Mouse (Mus musculus) adrenal gland, postnatal 10 days (tissue): Measurements from ENCODE around the gene Arpc2. TPM values are rescaled to one million over a fixed set of nuclear protein-coding genes. Genes with fewer than 3 reads are reported as not detected.

Experiments used
- DNase-seq: peaks from one replicate; pipeline ENCODE4 v3.0.0; 2021; ENCODE audit warnings: mixed read lengths
- microRNA-seq: library from miRNA; unstranded; fragments of <30 nt; microRNA quantifications from one replicate; pipeline ENCODE4 v1.2.0, GENCODE M21; 2021
- total RNA-seq, 2 experiments: library from RNA; stranded (reverse); gene quantifications; 2 replicates each; pipeline ENCODE4 v1.2.3; 2021

Arpc2 gene
- total RNA-seq, 2 experiments from 2014 or later, result 186 TPM

- DNase-seq, result no peak
These were observed 66.3 kb downstream of the Arpc2 start for GRCm38 (mm10) chr1:74302229-74302628.

GRCm38 (mm10) chr1:74302835-74303234 lies 67.0 kb downstream of the Arpc2 start:
- DNase-seq, result no peak

GRCm38 (mm10) chr1:74303509-74304338 lies 67.8 kb downstream of the Arpc2 start:
- peak; percentile 89 for DNase-seq

- no peak for DNase-seq
These were observed 68.5 kb downstream of the Arpc2 start for GRCm38 (mm10) chr1:74304339-74304790.

GRCm38 (mm10) chr1:74304946-74305345 lies 69.1 kb downstream of the Arpc2 start:
- DNase-seq, result no peak

GRCm38 (mm10) chr1:74305522-74305921 lies 69.6 kb downstream of the Arpc2 start, which contains the start of gene Tmbim1:
Gene Tmbim1 (minus strand): TSS chr1:74305622.
- DNase-seq, result no peak

- DNase-seq, result no peak
These were observed 71.3 kb downstream of the Arpc2 start for GRCm38 (mm10) chr1:74307146-74307545.

- DNase-seq, result no peak
These were observed 72.4 kb downstream of the Arpc2 start for GRCm38 (mm10) chr1:74308001-74308964.

- DNase-seq, result no peak
These were observed 73.9 kb downstream of the Arpc2 start for GRCm38 (mm10) chr1:74309767-74310166.

- peak; percentile 74 for DNase-seq
These were observed 77.3 kb downstream of the Arpc2 start for GRCm38 (mm10) chr1:74313049-74313692.

- no peak for DNase-seq
These were observed 78.9 kb downstream of the Arpc2 start for GRCm38 (mm10) chr1:74314796-74315195.

GRCm38 (mm10) chr1:74316114-74316827 lies 80.4 kb downstream of the Arpc2 start:
- no peak for DNase-seq

Small RNAs within 50 kb of the gene (microRNA-seq; reads per million reads assigned to microRNA genes)
- gene Mir1928, result not detected

Other genes starting within 250 kb of the Arpc2 start
- 100 to 1,000 TPM; 284 to 309 TPM for gene Tns1, start 111.6 kb upstream of the Arpc2 start, total RNA-seq
- gene Rufy4, start 110.5 kb upstream of the Arpc2 start, total RNA-seq, result 1 to 10 TPM; 3.4 to 4.3 TPM
- 1 to 10 TPM in 1 of 2 experiments, under 1 TPM in 1; 0.48 to 1.6 TPM for gene Cxcr2, start 82.1 kb upstream of the Arpc2 start, total RNA-seq
- gene Cxcr1, start 41.5 kb upstream of the Arpc2 start, total RNA-seq, result not detected
- gene Gpbar1, start 42.5 kb downstream of the Arpc2 start, total RNA-seq, result under 1 TPM in 1 of 2 experiments, not detected in 1; 0.24 TPM
- 100 to 1,000 TPM; 151 to 159 TPM for gene Aamp, start 48.7 kb downstream of the Arpc2 start, total RNA-seq
- gene Pnkd, start 48.8 kb downstream of the Arpc2 start, total RNA-seq, result 100 to 1,000 TPM; 116 to 139 TPM
- 10 to 100 TPM; 63.6 to 68.8 TPM for gene Tmbim1, start 69.5 kb downstream of the Arpc2 start, total RNA-seq
- under 1 TPM; 0.33 to 0.45 TPM for gene Catip, start 126.0 kb downstream of the Arpc2 start, total RNA-seq
- 1 to 10 TPM; 8.2 to 8.9 TPM for gene Slc11a1, start 139.1 kb downstream of the Arpc2 start, total RNA-seq
- gene Ctdsp1, start 155.4 kb downstream of the Arpc2 start, total RNA-seq, result 100 to 1,000 TPM; 132 to 142 TPM
- gene Vil1, start 173.3 kb downstream of the Arpc2 start, total RNA-seq, result 1 to 10 TPM; 2.6 to 2.9 TPM